Mouse (Mus musculus) bone marrow macrophage, adult 2 months (primary cell): ENCODE measurements around the gene Tmc7. TPM values are rescaled to one million over a fixed set of nuclear protein-coding genes. Genes with fewer than 3 reads are reported as not detected.

Source experiments
- H3K27ac ChIP-seq: 2 replicates; pipeline ENCODE4 v1.5.1; 2012; ENCODE audit warnings: low read depth, low read length; ENCODE audit not compliant: insufficient read depth
- H3K4me1 ChIP-seq: 2 replicates; pipeline ENCODE4 v1.6.1; 2012; ENCODE audit warnings: low read length; ENCODE audit not compliant: control insufficient read depth, insufficient read depth
- H3K4me3 ChIP-seq: 2 replicates; pipeline ENCODE4 v1.5.1; 2012; ENCODE audit warnings: mild to moderate bottlenecking, low read length, moderate library complexity; ENCODE audit not compliant: insufficient read depth
- CTCF ChIP-seq: IDR thresholded peaks from 2 replicates; pipeline ENCODE4 v1.5.1; 2012; ENCODE audit warnings: low read depth, mild to moderate bottlenecking, low read length, moderate library complexity
- POLR2A ChIP-seq: IDR thresholded peaks from 2 replicates; pipeline ENCODE4 v1.6.1; 2012; ENCODE audit warnings: mild to moderate bottlenecking, low read depth, low read length, borderline replicate concordance
- polyA plus RNA-seq: library from polyadenylated mRNA; stranded (reverse); fragments of >200 nt; gene quantifications from 2 replicates; pipeline ENCODE4 v1.2.4, GENCODE M21; 2012; ENCODE audit not compliant: missing spikeins, insufficient read depth, insufficient read length

Tmc7 gene
- polyA plus RNA-seq, 1 experiment, result not detected

- TF ChIP-seq POLR2A, result no peak
- no peak for TF ChIP-seq CTCF
- H3K4me1 ChIP-seq, result no peaks in the 10 kb centered on the region
- no peak overlapping the region for H3K4me3 ChIP-seq
- no peak overlapping the region for H3K27ac ChIP-seq
Observed at GRCm38 (mm10) chr7:118611185-118611749, 26.7 kb upstream of the Tmc7 start.

- no peaks in the 10 kb centered on the region for H3K4me1 ChIP-seq
- no peak for TF ChIP-seq POLR2A
- no peak for TF ChIP-seq CTCF
Observed at GRCm38 (mm10) chr7:118610721-118611120, 26.2 kb upstream of the Tmc7 start.

GRCm38 (mm10) chr7:118609815-118610214 lies 25.3 kb upstream of the Tmc7 start:
- Histone ChIP-seq H3K4me3 (no peak overlapping the region), H3K27ac (no peak overlapping the region), H3K4me1 (no peaks in the 10 kb centered on the region)
- TF ChIP-seq POLR2A (no peak), CTCF (no peak)

More at GRCm38 (mm10) chr7:118610721-118611120, 26.2 kb upstream of the Tmc7 start:
- Histone ChIP-seq H3K4me3 (no peak overlapping the region), H3K27ac (no peak overlapping the region)

GRCm38 (mm10) chr7:118604842-118605241 lies 20.3 kb upstream of the Tmc7 start:
- H3K27ac ChIP-seq, result no peak overlapping the region
- no peak for TF ChIP-seq CTCF
- TF ChIP-seq POLR2A, result no peak
- H3K4me1 ChIP-seq, result no peaks in the 10 kb centered on the region
- no peak overlapping the region for H3K4me3 ChIP-seq

- TF ChIP-seq CTCF, result no peak
- TF ChIP-seq POLR2A, result no peak
- H3K27ac ChIP-seq, result no peak overlapping the region
- H3K4me3 ChIP-seq, result no peak overlapping the region
- no peaks in the 10 kb centered on the region; the same call in 1 of the 2 replicates for H3K4me1 ChIP-seq
Observed at GRCm38 (mm10) chr7:118599954-118600631, 15.6 kb upstream of the Tmc7 start.

GRCm38 (mm10) chr7:118597201-118597600 lies 12.7 kb upstream of the Tmc7 start, which contains the start of gene Tmc5:
Tmc5 (plus strand) TSS chr7:118597297.
- Histone ChIP-seq H3K4me1 (no peaks in the 10 kb centered on the region; the same call in 1 of the 2 replicates), H3K4me3 (no peak within 1 kb of the TSS), H3K27ac (no peak within 1 kb of the TSS)
- no peak for TF ChIP-seq CTCF
- no peak for TF ChIP-seq POLR2A

- no peak overlapping the region for H3K27ac ChIP-seq
- no peak overlapping the region for H3K4me3 ChIP-seq
- TF ChIP-seq CTCF (no peak), POLR2A (no peak)
- no peaks in the 10 kb centered on the region; the same call in 1 of the 2 replicates for H3K4me1 ChIP-seq
Observed at GRCm38 (mm10) chr7:118596271-118596670, 11.7 kb upstream of the Tmc7 start.

- Histone ChIP-seq H3K4me3 (peak overlapping the region; percentile 46), H3K27ac (no peak overlapping the region), H3K4me1 (no peaks in the 10 kb centered on the region; the same call in 1 of the 2 replicates)
- TF ChIP-seq CTCF, result peak; percentile 83
- TF ChIP-seq POLR2A, result no peak
Observed at GRCm38 (mm10) chr7:118595228-118595627, 10.7 kb upstream of the Tmc7 start.

- TF ChIP-seq CTCF (no peak), POLR2A (no peak)
- no peak overlapping the region for H3K27ac ChIP-seq
- no peaks in the 10 kb centered on the region; the same call in 1 of the 2 replicates for H3K4me1 ChIP-seq
- peak overlapping the region; percentile 46; the same call in 1 of the 2 replicates for H3K4me3 ChIP-seq
Observed at GRCm38 (mm10) chr7:118594611-118595010, 10.1 kb upstream of the Tmc7 start.

- H3K4me3 ChIP-seq, result no peak overlapping the region
- no peaks in the 10 kb centered on the region; the same call in 1 of the 2 replicates for H3K4me1 ChIP-seq
- TF ChIP-seq POLR2A (no peak), CTCF (no peak)
- no peak overlapping the region for H3K27ac ChIP-seq
Observed at GRCm38 (mm10) chr7:118593567-118594407, 9.3 kb upstream of the Tmc7 start.
